Mouse (Mus musculus) neural tube, embryonic 10.5 days (tissue): Measurements from ENCODE around the gene Hgd.
"Not testable (repeated sequence)": the region's sequence is repeated elsewhere in the genome, so short reads cannot be mapped to it uniquely, and the experiment has no call there.

Experiments
- DNase-seq: peaks from one replicate; pipeline ENCODE4 v3.0.0-alpha.2; 2017; ENCODE audit warnings: low spot score; ENCODE audit errors: extremely low spot score

The Hgd gene

DNA sequence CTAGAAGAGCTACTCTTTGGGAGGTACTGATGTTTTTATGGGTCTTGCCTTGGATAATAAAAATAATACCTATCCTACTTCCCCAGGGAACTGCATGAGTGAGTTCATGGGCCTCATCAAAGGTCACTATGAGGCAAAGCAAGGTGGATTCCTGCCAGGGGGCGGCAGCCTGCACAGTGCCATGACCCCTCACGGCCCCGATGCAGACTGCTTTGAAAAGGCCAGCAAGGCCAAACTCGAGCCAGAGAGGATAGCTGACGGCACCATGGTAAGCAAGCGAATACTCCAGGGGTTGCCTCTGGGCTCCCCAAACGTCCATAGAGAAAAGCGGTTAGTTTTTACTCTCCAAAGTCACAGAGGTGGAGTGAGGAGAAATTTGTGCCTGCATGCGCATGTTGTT, 48.4 kb downstream of the Hgd start:
- DNase-seq: no peak

- no peak for DNase-seq
These were observed 49.1 kb downstream of the Hgd start for GRCm38 (mm10) chr16:37629011-37629410.

- no peak for DNase-seq
These were observed 54.6 kb downstream of the Hgd start for GRCm38 (mm10) chr16:37634578-37634977.

DNA sequence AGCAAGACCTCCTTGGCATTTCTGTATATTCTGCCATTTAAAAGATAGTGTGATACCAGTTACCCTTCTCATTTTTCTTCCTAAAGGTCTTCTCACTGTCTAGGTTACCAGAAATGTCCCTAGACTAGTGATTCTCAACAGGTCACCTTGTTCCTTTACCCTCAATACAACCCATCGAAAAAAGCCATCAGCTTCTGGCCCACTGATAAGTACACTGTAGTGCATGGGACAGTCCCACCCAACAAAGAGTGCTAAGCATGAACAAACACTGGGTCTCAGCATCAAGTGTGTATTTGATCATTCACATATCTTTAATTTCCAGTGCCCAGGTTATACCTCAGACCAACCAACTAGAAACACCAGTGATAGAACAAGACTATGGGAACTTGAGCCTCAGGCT, 55.1 kb downstream of the Hgd start:
- no peak for DNase-seq

GRCm38 (mm10) chr16:37636107-37636506, 56.2 kb downstream of the Hgd start:
- DNase-seq: no peak

DNA sequence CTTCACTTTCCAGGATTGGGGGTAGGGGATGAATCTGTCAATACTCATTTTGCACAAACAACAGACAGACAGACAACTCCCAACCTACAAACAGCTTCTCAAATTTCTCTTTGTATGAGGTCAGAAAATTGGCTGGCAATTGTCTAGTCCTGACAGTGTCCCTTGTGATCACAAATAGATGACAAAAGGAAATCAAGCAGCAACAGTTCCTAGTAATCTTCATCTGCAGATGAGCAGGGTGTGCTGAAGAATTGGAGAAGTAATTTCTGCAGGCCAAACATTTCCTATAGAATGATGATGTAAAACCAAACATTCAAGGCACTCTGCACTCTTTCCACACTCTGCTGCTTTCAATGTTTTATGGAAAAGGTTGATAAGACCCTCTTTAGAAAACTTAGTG, 57.8 kb downstream of the Hgd start:
- no peak for DNase-seq

DNA sequence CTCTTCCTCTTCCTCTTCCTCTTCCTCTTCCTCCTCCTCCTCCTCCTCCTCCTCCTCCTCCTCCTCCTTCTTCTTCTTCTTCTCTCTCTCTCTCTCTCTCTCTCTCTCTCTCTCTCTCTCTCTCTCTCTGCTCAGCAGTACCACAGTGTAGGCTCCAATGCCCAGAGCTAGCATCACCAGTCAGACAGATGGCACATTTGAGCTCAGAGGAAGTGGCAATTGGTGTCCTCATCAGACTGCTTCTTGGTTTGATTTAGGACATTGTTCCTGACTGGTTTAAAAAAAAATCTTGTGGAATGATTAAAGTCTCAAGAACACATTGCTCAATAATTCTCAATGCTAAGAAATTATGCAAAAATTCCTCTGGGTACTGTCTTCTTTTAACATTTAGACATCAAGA, 60.6 kb downstream of the Hgd start:
- not testable (repeated sequence) for DNase-seq

DNA sequence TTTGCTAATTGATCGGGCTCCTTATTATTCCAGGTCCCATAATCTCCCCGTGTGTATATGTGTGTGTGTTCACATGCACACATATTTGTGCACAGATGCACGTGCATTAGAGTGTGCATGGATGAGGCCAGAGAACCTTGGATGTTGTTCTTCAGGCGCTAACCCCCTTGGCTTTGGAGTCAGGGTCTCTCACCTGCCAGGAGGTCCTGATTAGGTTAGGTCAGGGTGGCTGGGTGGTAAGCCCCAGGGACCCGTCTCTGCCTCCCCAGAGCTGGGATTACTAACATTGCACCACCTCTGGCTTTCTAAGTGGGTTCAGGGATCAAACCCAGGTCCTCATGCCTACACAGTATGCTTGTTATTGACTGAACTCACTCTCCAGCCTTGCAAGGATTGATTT, 64.5 kb downstream of the Hgd start:
- no peak for DNase-seq

DNA sequence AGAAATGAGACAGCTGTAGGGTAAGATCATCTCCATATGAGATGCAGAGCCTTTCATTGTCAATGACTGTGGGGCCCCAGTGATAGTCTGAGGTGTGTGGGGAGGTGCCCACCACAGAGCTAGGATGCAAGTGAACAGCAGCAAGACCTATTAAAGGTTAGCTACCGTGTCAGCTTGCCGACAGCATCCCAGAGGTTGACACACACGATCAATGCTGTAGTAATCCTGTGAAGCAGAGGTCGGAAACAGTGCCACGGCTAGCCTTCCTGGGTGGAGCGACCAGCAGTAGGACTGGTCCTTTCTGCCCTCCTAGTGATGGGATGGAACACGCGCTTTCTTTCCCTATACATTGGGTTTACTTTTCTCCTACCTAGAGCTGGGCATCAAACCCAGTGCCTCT, 65.3 kb downstream of the Hgd start:
- DNase-seq: no peak

GRCm38 (mm10) chr16:37645799-37646198, 65.8 kb downstream of the Hgd start:
- DNase-seq: no peak

- no peak for DNase-seq
These were observed 67.1 kb downstream of the Hgd start for GRCm38 (mm10) chr16:37647067-37647466.

DNA sequence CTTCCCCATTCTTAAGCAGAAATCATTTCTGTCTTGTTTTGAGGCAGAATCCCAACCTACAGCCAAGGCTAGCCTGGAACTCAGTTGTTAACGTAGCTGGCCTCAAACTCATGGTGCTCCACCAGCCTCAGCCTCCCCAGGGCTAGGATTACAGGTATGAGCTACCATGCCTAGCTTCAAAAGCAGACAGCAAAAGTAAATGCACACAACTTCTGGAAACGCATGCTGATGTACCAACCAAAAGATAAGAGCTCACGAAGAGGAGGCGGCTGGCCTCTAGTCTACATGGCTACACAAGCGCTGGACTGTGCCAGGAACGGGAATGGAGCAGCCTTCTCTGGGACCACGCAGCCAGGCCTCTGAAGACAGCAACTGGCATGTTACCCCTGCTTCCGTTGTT, 68.0 kb downstream of the Hgd start:
- DNase-seq: no peak

- no peak for DNase-seq
These were observed 69.1 kb downstream of the Hgd start for GRCm38 (mm10) chr16:37649068-37649467.

DNA sequence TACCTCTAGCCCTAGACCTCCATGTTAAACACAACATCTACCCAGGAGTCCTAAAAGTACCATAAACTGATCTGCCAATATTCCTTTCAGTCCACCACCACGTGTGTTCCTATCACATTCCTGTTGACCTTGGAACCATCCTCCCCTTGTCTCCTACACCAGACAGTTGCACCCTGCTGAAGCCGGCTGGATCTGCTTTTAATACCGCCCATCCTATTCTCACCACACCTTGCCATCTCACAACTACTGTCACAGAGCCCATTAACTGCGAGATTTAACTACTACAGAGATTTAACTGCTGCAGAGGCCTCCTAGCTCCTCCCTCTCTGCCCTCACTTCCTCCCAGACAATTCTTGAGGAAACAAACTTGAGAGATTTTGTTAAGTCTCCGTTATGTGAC, 71.5 kb downstream of the Hgd start:
- DNase-seq: no peak

DNA sequence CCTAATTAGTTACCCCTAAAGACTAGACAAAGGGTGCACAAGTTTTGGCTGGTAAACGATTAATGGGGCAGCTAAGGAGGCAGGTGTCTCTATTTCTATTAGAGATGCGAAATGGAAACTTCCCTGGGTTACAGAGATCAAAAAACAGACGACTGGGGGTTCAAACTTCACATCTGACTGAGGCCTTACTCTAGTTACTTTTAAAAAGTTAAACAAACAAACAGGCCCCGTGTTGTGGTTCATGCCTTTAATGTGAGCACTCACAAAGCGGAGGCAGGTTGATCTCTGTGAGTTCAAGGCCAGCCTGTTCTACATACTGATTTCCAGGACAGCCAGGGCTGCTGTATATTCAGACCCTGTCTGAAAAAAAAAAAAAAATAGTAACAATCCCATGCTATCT, 72.7 kb downstream of the Hgd start:
- DNase-seq: no peak

DNA sequence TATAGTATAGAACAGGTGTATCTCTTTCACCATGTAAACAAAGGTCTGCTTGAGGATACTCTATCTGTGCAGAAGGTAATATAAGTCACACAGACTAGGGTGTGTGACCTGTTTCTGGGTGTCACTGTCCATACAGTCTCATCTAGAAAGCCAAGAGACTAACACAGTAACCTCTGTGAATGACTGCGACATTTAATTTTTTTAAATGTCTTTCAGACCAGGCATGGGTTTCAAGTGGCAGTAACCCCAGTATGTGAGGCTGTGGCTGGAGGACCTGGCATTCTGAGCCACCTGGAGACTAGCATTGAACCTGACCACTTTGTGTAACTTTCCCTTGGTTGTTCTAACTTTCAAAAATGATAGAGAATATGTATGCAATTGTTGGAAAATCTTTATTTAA, 73.1 kb downstream of the Hgd start:
- no peak for DNase-seq

DNA sequence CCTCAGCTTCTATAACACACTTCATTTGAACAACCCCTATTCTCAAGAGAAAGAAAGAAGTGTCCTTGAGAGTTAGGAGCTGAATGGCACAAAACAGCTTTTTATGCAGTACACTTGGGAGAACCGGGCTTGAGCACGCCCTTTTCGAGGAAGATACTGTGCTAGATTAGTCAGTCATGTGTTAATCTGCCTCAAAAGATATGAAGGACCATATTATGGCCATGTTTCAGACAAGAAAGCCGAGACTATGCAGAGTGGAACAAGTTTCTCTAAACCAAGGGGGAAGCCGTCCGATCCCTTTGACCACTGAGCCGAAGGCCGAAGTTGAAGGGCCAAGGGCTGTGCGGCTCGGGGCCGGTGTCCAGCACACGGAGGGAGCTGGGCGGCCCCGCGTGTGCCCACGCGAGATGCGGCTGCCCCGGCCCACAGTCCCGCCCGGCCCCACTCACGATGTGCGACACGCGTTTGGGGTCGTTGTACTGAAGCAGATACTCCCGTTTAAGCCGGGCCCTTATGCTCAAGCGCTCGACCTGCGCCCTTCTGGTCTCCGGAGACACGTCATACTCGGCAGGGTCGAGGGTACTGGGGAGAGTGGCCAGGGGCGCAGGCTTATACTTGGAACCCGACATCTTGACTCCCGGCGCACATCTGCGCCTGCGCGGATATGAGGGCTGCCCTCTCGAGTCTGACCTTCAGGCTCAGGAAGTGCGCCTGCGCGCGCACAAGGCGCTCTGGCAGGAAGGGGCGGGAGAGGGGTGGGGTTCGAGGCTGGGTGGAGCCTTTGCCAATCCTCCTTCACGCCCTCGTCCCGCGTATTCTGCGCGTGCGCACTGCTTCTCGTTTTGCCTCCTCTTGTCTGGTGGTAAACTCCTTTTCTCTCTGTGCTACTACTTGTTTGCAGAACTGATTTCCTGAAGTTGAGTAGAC, 74.0 kb downstream of the Hgd start, which contains the start of gene Ndufb4:
Ndufb4 (minus strand) TSS at position 723 of the 927 bp plus-strand sequence.
- DNase-seq: peak; percentile 99

DNA sequence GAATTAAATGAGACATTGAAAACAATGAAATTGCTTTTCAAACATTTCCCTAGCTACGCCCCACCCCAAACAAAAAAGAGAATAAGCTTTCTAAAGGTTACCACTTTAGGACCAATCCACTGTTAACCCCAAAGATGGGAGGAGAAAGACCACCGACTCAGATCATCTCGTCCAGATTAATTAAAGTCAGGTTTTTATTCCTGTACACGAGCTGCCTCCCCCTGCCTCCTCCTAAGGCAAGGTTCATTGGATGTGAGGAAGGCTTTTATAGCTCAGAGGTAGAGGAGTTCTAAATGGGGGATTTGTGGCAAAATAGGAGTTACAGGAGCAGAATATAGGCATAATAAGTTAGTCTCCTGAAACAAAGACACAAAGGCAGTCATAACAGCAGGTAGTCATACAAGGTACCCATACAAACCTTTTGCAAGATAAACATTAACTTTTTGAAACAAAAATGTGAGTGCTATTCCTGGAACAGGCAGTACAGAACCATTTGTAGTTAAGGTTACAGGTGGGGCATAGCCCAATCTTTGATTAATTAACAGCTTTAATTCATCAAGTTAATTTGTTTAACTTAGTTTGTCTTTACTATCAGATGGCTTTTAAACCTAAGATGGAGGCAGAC, 75.0 kb downstream of the Hgd start:
- no peak for DNase-seq

- peak; percentile 20 for DNase-seq
These were observed 75.9 kb downstream of the Hgd start for GRCm38 (mm10) chr16:37655756-37656347.

- DNase-seq: no peak
These were observed 76.8 kb downstream of the Hgd start for GRCm38 (mm10) chr16:37656796-37657195.

DNA sequence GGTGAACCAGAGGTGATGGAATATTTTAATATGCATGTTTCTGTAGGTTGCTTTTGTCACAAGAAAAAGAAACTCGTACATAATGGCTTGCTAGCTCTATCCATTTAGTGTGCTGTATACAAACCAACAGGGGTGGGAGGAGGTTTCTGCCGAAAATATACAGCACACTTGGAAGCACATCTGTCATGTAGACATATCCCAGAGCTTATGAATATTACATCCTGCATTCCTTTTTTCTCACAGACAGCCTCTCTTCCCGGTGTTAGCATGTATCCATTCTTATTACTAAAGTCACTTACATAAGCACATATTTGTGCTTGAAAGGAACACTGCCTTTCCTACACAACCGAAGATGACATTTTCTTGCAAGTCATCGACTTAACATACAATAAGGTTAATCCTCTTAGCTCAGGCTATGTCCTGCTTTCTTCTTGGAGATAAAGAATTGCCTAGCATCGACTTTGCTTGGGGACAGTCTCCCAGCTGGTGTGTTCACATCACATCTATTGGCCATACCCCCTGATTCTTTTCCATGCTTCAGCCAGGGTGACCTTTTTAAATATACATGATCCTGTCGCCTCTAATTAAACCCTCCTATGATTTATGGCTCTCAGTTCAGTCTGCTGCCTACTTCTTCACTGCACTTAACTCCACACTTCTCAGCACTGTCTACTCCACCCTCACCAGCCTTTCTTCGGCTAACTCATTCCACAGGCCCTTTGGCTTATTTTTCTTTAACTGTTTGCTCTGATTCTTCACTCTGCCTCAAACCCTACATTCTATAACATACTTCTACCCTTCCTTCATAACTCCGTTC, 83.9 kb downstream of the Hgd start:
- DNase-seq: no peak
